Mouse (Mus musculus) embryonic facial prominence, embryonic 13.5 days (tissue): ENCODE measurements around the gene Hmcn1. TPM values are rescaled to one million over a fixed set of nuclear protein-coding genes. Genes with fewer than 3 reads are reported as not detected.

ENCODE experiments used
- ATAC-seq: fragments of 200-750 bp; cut with Nextera tagmentation; 2 replicates; pipeline ENCODE4 v1.8.0; 2017; ENCODE audit warnings: low read depth; ENCODE audit not compliant: insufficient number of reproducible peaks, insufficient read depth, low FRiP score, low TSS enrichment
- H3K27ac ChIP-seq: fragments of 300-500 bp; sonication (generic); 2 replicates; pipeline ENCODE4 v1.5.1; 2015; ENCODE audit warnings: moderate library complexity, mild to moderate bottlenecking, inconsistent platforms
- H3K27me3 ChIP-seq: fragments of 300-500 bp; sonication (generic); 2 replicates; pipeline ENCODE4 v1.6.1; 2015; ENCODE audit warnings: mild to moderate bottlenecking, inconsistent platforms
- H3K36me3 ChIP-seq: fragments of 300-500 bp; sonication (generic); 2 replicates; pipeline ENCODE4 v1.6.1; 2015; ENCODE audit warnings: mild to moderate bottlenecking, inconsistent platforms
- H3K4me1 ChIP-seq: fragments of 300-500 bp; sonication (generic); 2 replicates; pipeline ENCODE4 v1.6.1; 2015; ENCODE audit warnings: inconsistent platforms
- H3K4me2 ChIP-seq: fragments of 300-500 bp; sonication (generic); 2 replicates; pipeline ENCODE4 v1.6.1; 2015; ENCODE audit warnings: moderate library complexity, mild to moderate bottlenecking, inconsistent platforms
- H3K4me3 ChIP-seq: fragments of 300-500 bp; sonication (generic); 2 replicates; pipeline ENCODE4 v1.5.1; 2015; ENCODE audit warnings: mild to moderate bottlenecking, inconsistent platforms
- H3K9ac ChIP-seq: fragments of 300-500 bp; sonication (generic); 2 replicates; pipeline ENCODE4 v1.6.1; 2015; ENCODE audit warnings: mild to moderate bottlenecking, inconsistent platforms
- H3K9me3 ChIP-seq: fragments of 300-500 bp; sonication (generic); 2 replicates; pipeline ENCODE4 v1.6.1; 2016; ENCODE audit warnings: inconsistent platforms
- WGBS: fragments of 180-500 bp; shearing (Covaris S2); methylation state at CpG from one replicate; pipeline ENCODE4 v1.1.7; 2015; ENCODE audit warnings: mixed read lengths; 5-methylcytosine and 5-hydroxymethylcytosine counted together
- polyA plus RNA-seq: library from polyadenylated mRNA; unstranded; fragments of >200 nt; fragmentation: Nextera tagmentation; extraction: Ambion mirVana; gene quantifications from 2 replicates; pipeline ENCODE4 v1.2.1, GENCODE M21; 2015

The Hmcn1 gene
- polyA plus RNA-seq, 1 experiment from 2014 or later = 38.5 TPM

DNA sequence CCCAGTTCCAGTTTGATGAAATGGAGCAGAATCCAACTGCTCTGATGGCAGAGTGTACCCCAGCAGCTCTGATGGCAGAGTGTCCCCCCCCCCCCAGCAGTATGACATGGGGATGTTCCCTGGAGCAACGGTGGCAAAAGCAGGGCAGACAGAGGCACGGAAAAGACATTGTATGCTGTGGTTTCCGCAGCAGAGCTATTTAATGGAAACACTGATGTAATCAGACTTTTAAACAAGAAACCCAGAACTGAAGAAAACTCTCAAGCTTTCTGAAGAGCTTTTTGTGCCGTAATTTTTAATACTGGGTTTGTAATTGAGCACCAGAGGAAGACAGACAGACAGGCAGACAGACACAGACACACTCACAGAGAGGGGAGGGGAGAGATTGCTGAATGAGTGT lies 426.9 kb downstream of the Hmcn1 start:
- 60% methylated on average over 4 of the region's 4 CpGs for whole genome bisulfite sequencing
- Histone ChIP-seq H3K4me3 (no peak overlapping the region), H3K27me3 (no peaks in the 10 kb centered on the region), H3K27ac (peak overlapping the region; percentile 29; the same call in 1 of the 2 replicates), H3K4me2 (no peak overlapping the region), H3K9ac (no peak overlapping the region), H3K36me3 (peaks cover 32% of the 10 kb centered on the region), H3K4me1 (peaks cover 14% of the 10 kb centered on the region), H3K9me3 (no peaks in the 10 kb centered on the region)
- ATAC-seq = no peak

DNA sequence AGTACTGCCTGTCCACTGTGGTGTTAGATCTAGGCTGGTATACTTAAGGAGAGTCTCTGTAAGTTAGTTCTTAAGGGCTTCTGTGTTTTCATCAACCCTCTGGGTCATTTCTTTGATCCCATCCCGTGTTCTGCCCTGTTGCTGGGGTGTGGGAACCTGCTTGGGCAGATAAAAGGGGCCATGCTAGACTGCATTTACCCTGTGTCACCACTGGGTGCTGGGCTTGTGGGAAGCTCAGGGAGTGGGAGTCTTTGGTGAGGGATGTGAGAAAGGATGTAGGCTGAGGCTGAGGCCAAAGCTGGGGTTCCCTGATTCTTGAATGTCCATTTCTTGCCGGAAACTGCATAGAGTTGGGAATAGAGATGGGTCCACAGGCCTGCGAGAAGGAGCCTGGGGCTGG lies 436.6 kb downstream of the Hmcn1 start:
- no peak overlapping the region for H3K4me2 ChIP-seq
- H3K27me3 ChIP-seq = no peaks in the 10 kb centered on the region
- no peak overlapping the region for H3K9ac ChIP-seq
- no peaks in the 10 kb centered on the region for H3K4me1 ChIP-seq
- ATAC-seq = no peak
- no peak overlapping the region for H3K4me3 ChIP-seq
- WGBS = 75% methylated on average over 3 of the region's 3 CpGs
- H3K27ac ChIP-seq = no peak overlapping the region
- peaks cover 6% of the 10 kb centered on the region; the same call in 1 of the 2 replicates for H3K9me3 ChIP-seq
- H3K36me3 ChIP-seq = peaks cover 21% of the 10 kb centered on the region

DNA sequence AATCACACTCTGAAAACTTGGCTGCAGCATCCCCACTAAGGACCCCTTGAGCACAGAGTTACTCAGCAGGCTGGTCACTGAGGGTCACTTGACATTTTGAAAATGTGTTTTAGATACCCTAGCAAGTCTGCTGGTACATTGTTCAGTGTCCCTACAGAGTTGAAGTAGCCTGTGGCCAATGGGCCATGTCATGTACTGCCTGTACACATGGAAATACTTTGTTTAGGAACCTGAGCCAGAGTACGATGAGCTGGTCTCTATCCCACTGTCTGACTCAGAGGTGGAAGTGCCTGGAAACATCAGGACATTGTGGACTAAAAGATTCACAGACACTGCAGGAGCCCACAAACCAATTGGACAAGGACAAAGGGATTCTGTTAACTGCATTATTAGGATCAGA lies 441.8 kb downstream of the Hmcn1 start:
- H3K9me3 ChIP-seq = no peaks in the 10 kb centered on the region; the same call in 1 of the 2 replicates
- no peak overlapping the region for H3K4me2 ChIP-seq
- no peak for ATAC-seq
- H3K36me3 ChIP-seq = no peaks in the 10 kb centered on the region
- WGBS = 72% methylated on average over 1 of the region's 1 CpGs
- H3K4me1 ChIP-seq = no peaks in the 10 kb centered on the region
- no peak overlapping the region for H3K27ac ChIP-seq
- H3K9ac ChIP-seq = no peak overlapping the region
- no peak overlapping the region for H3K4me3 ChIP-seq
- H3K27me3 ChIP-seq = no peaks in the 10 kb centered on the region

DNA sequence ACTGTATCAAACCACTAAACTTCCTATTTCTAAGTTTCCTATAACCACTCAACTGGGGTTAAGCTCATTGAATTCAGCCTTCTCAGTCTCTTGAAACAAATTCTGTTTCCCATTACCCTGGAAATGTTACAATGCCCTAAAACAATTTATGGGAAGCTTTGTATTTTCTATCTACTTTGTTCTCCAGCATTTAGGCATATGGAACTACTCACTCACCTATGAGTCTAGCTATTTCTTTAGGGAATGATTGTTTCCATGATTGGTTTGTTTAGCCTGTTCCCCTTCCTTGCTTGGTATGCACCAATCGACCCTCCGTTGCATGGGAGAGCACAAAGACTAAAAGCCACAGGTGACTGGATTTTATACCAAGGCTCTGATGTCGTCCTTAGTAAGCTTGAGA lies 446.8 kb downstream of the Hmcn1 start:
- H3K4me1 ChIP-seq = peaks cover 14% of the 10 kb centered on the region
- no peak for ATAC-seq
- no peaks in the 10 kb centered on the region for H3K27me3 ChIP-seq
- no peak overlapping the region for H3K4me3 ChIP-seq
- peak overlapping the region; percentile 60 for H3K27ac ChIP-seq
- no peak overlapping the region for H3K9ac ChIP-seq
- WGBS = 38% methylated on average over 3 of the region's 3 CpGs
- H3K9me3 ChIP-seq = no peaks in the 10 kb centered on the region; the same call in 1 of the 2 replicates
- no peak overlapping the region for H3K4me2 ChIP-seq
- H3K36me3 ChIP-seq = no peaks in the 10 kb centered on the region

DNA sequence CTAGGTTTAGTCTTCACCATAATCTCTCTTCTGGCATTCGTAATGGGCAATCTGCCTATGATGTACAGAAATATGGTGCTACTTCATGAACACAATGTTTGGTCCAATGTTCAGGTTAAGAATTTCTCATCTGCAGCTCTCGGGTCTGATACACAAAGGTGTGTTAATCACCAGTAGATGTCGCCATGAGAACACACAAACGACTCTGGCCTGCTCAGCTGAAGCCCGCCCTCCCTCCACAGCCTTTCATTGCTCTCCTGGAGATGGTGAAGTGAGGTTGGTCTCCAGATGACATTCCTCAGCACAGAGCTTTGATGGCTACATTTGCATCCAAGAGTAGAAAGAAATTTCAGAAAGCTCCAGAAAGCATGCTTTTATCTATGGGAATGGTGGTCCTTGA lies 453.0 kb downstream of the Hmcn1 start:
- H3K9me3 ChIP-seq = no peaks in the 10 kb centered on the region
- no peaks in the 10 kb centered on the region for H3K27me3 ChIP-seq
- H3K9ac ChIP-seq = no peak overlapping the region
- H3K27ac ChIP-seq = no peak overlapping the region
- peak; percentile 62; the same call in 1 of the 2 replicates for ATAC-seq
- no peak overlapping the region for H3K4me3 ChIP-seq
- no peaks in the 10 kb centered on the region for H3K36me3 ChIP-seq
- peaks cover 37% of the 10 kb centered on the region for H3K4me1 ChIP-seq
- 7% methylated on average over 5 of the region's 5 CpGs for WGBS
- H3K4me2 ChIP-seq = no peak overlapping the region

DNA sequence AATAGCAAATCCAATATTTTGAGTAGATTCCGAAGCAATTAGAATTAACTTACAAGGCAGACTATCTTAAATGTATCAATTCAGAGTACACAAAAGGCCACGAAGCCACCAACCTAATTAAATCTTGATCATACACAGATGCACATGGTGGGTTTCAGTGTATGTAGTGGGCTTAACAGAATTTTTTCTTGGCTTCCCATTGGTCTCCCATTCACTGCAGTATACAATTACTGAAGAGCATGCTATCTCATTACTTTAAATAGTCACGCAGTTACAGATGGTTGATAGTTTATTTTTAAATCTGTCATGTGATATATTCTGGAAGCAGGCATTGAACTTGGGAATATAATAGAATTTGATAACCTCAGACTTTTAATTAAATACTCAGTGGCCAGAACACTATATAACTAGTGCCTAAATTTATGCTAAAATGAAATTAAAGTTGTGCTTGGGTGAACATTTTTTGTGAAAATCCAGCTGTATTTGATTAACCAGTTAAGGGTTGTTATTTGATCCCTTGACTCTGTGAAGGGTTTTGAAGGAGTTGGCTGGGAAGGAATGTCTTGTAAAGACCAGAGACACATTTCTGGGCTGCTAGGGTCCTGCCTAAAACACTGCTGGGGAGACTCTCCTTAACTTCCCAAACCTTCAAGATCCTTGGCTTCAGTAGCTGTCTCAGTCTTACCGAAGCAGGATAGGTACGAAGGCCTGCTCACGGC lies 455.7 kb downstream of the Hmcn1 start:
- H3K4me1 ChIP-seq = peaks cover 36% of the 10 kb centered on the region
- no peaks in the 10 kb centered on the region for H3K36me3 ChIP-seq
- H3K4me3 ChIP-seq = no peak overlapping the region
- peak; percentile 69; the same call in 1 of the 2 replicates for ATAC-seq
- WGBS = 25% methylated on average over 6 of the region's 6 CpGs
- no peaks in the 10 kb centered on the region for H3K27me3 ChIP-seq
- H3K9ac ChIP-seq = no peak overlapping the region
- 0 out of 2 replicates have a peak overlapping the region, but pooled peaks have one; percentile 12 for H3K4me2 ChIP-seq
- H3K9me3 ChIP-seq = 0 out of 2 replicates have a peak, but pooled peaks cover under 1% of the 10 kb centered on the region
- H3K27ac ChIP-seq = peak overlapping the region; percentile 82

DNA sequence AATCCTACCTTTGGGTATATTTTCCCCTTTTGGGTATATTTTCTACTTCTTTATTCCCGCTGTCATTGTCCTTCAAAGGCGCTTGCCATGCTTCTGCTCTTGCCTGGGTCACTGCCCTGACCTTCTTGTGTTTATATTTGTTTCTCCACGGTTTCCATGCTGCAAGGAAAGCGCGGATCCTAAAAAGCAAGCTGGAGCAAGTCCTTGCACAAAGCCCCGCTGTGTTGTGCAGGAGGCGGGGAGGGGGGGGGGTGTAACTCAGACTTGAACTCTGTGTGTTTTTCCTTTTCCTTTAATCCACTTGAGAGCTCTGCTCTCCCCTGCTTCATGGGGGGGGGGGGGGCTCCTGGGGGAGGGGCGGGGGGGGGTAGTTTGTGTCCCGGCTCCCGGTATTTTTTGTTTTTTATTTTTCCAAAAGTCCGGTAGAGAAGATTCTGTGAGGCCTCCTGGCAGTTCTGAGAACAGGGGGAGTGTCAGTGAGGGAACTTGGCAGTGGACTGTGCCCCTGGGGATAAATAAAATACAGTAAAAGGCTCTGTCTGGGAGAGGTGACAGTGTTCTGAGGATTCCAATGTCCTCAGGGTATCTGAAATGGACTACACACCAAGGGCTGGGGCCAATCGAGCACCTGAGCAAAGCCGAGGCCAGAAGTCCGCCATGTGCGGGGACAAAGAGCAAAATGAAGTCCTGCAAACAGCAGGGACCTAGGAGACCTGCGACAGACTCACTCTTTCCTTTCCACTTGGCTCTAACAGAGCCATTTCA lies 457.3 kb downstream of the Hmcn1 start:
- ATAC-seq = 0 out of 2 replicates have a peak, but pooled peaks have one; percentile 27
- Histone ChIP-seq H3K9ac (no peak overlapping the region), H3K4me3 (no peak overlapping the region), H3K9me3 (peaks cover 8% of the 10 kb centered on the region; the same call in 1 of the 2 replicates), H3K36me3 (no peaks in the 10 kb centered on the region), H3K4me2 (peak overlapping the region; percentile 39), H3K27ac (peak overlapping the region; percentile 92), H3K27me3 (no peaks in the 10 kb centered on the region), H3K4me1 (peaks cover 36% of the 10 kb centered on the region)
- 14% methylated on average over 16 of the region's 16 CpGs for WGBS

DNA sequence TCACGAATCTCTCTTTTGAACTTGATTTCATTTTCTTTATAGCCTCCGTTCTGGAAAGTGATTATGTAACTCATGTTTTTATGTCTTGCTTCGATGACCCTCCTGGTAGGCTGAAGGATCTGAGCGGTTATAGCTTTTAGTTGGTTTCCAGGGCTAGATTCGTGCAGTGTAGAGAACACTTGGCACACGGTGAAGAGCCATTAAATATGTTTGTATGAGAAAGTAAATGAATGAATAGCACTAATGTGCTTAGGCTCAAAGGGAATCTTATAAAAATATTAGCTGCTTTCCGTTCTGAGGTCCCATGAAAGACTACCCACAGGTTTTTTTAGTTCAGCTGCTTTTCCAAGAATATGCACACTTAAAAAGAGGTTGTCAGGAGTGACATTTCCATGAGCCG lies 458.6 kb downstream of the Hmcn1 start:
- H3K9ac ChIP-seq = no peak overlapping the region
- H3K27me3 ChIP-seq = no peaks in the 10 kb centered on the region
- WGBS = 82% methylated on average over 8 of the region's 8 CpGs
- H3K9me3 ChIP-seq = peaks cover 8% of the 10 kb centered on the region; the same call in 1 of the 2 replicates
- peak overlapping the region; percentile 92; the same call in 1 of the 2 replicates for H3K27ac ChIP-seq
- H3K4me1 ChIP-seq = peaks cover 35% of the 10 kb centered on the region
- no peak for ATAC-seq
- H3K4me2 ChIP-seq = no peak overlapping the region
- H3K4me3 ChIP-seq = no peak overlapping the region
- H3K36me3 ChIP-seq = no peaks in the 10 kb centered on the region

DNA sequence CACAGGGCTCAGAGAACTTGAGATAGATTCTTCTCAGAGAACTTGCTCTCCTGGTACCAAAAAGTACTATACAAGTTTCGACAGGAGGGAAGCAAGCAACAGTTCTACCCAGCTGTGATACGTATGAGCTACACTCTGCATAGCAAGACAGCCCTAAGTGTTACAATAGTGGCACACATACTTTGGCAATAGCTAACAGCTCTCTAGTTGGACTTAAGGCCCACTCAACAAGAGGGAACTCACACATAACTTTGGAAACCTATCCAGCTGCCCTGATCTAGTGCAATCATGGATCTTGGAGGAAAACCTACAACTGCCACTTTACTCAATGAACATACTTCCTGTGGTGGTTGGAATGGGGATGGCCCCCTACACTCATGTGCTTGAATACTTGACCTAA lies 480.2 kb downstream of the Hmcn1 start:
- no peak overlapping the region for H3K4me3 ChIP-seq
- H3K4me2 ChIP-seq = no peak overlapping the region
- no peaks in the 10 kb centered on the region for H3K9me3 ChIP-seq
- no peaks in the 10 kb centered on the region; the same call in 1 of the 2 replicates for H3K4me1 ChIP-seq
- no peaks in the 10 kb centered on the region for H3K36me3 ChIP-seq
- 92% methylated on average over 2 of the region's 2 CpGs for WGBS
- H3K9ac ChIP-seq = no peak overlapping the region
- no peak overlapping the region for H3K27ac ChIP-seq
- no peak for ATAC-seq
- no peaks in the 10 kb centered on the region for H3K27me3 ChIP-seq
